Mouse (Mus musculus) neural tube, embryonic 12.5 days (tissue): ENCODE measurements around the gene Rsph1. TPM values are rescaled to one million over a fixed set of nuclear protein-coding genes. Genes with fewer than 3 reads are reported as not detected.
A peak's percentile ranks its signal among the peaks of the same experiment; 100 is the strongest.

Experiments used
- ATAC-seq: fragments of 200-750 bp; cut with Nextera tagmentation; 2 replicates; pipeline ENCODE4 v1.8.0; 2017; ENCODE audit warnings: low read depth, mild to moderate bottlenecking, moderate TSS enrichment, moderate library complexity; ENCODE audit not compliant: low FRiP score
- H3K27ac ChIP-seq: fragments of 300-500 bp; sonication (generic); 2 replicates; pipeline ENCODE4 v1.5.1; 2016
- H3K27me3 ChIP-seq: fragments of 300-500 bp; sonication (generic); replicated peaks from 2 replicates; pipeline ENCODE4 v1.6.1; 2016; ENCODE audit warnings: mild to moderate bottlenecking
- H3K36me3 ChIP-seq: fragments of 300-500 bp; sonication (generic); 2 replicates; pipeline ENCODE4 v1.6.1; 2016; ENCODE audit warnings: mild to moderate bottlenecking
- H3K4me1 ChIP-seq: fragments of 300-500 bp; sonication (generic); 2 replicates; pipeline ENCODE4 v1.6.1; 2016
- H3K4me2 ChIP-seq: fragments of 300-500 bp; sonication (generic); replicated peaks from 2 replicates; pipeline ENCODE4 v1.6.1; 2016; ENCODE audit warnings: mild to moderate bottlenecking
- H3K4me3 ChIP-seq: fragments of 300-500 bp; sonication (generic); 2 replicates; pipeline ENCODE4 v1.5.1; 2016
- H3K9ac ChIP-seq: fragments of 300-500 bp; sonication (generic); 2 replicates; pipeline ENCODE4 v1.6.1; 2016; ENCODE audit warnings: mild to moderate bottlenecking
- H3K9me3 ChIP-seq: fragments of 300-500 bp; sonication (generic); 2 replicates; pipeline ENCODE4 v1.6.1; 2016; ENCODE audit warnings: mild to moderate bottlenecking
- WGBS: fragments of 180-500 bp; shearing (Covaris S2); methylation state at CpG from one replicate; pipeline ENCODE4 v1.1.7; 2016; 5-methylcytosine and 5-hydroxymethylcytosine counted together
- polyA plus RNA-seq: library from polyadenylated mRNA; unstranded; fragments of >200 nt; fragmentation: Nextera tagmentation; extraction: Ambion mirVana; gene quantifications from 2 replicates; pipeline ENCODE4 v1.2.1, GENCODE M21; 2016

Rsph1 gene
- polyA plus RNA-seq, 1 experiment from 2014 or later, result 1.9 TPM

GRCm38 (mm10) chr17:31259825-31260224 is 17.4 kb downstream of the Rsph1 start:
- Histone ChIP-seq H3K27ac (no peak overlapping the region), H3K4me3 (no peak overlapping the region), H3K9me3 (no peaks in the 10 kb centered on the region), H3K4me2 (no peak overlapping the region), H3K36me3 (no peaks in the 10 kb centered on the region), H3K9ac (no peak overlapping the region), H3K27me3 (no peaks in the 10 kb centered on the region), H3K4me1 (peaks cover 6% of the 10 kb centered on the region; the same call in 1 of the 2 replicates)
- no peak for ATAC-seq
- WGBS, result 74% methylated on average over 4 of the region's 4 CpGs

GRCm38 (mm10) chr17:31259145-31259544 is 18.0 kb downstream of the Rsph1 start:
- H3K4me2 ChIP-seq, result no peak overlapping the region
- no peak overlapping the region for H3K9ac ChIP-seq
- no peaks in the 10 kb centered on the region for H3K27me3 ChIP-seq
- no peaks in the 10 kb centered on the region for H3K9me3 ChIP-seq
- peaks cover 8% of the 10 kb centered on the region; the same call in 1 of the 2 replicates for H3K4me1 ChIP-seq
- no peaks in the 10 kb centered on the region for H3K36me3 ChIP-seq
- 78% methylated on average over 4 of the region's 4 CpGs for WGBS
- H3K4me3 ChIP-seq, result no peak overlapping the region
- ATAC-seq, result no peak
- no peak overlapping the region for H3K27ac ChIP-seq

- Histone ChIP-seq H3K27ac (no peak overlapping the region), H3K4me3 (no peak overlapping the region), H3K9ac (no peak overlapping the region), H3K27me3 (no peaks in the 10 kb centered on the region), H3K4me1 (peaks cover 8% of the 10 kb centered on the region; the same call in 1 of the 2 replicates), H3K9me3 (no peaks in the 10 kb centered on the region), H3K36me3 (no peaks in the 10 kb centered on the region), H3K4me2 (no peak overlapping the region)
- no peak for ATAC-seq
- WGBS, result 91% methylated on average over 9 of the region's 9 CpGs
Observed at GRCm38 (mm10) chr17:31258310-31258865, 18.8 kb downstream of the Rsph1 start.

- 89% methylated on average over 12 of the region's 12 CpGs for WGBS
- Histone ChIP-seq H3K4me1 (peaks cover 8% of the 10 kb centered on the region; the same call in 1 of the 2 replicates), H3K36me3 (no peaks in the 10 kb centered on the region), H3K9ac (no peak overlapping the region), H3K4me3 (no peak overlapping the region), H3K27ac (no peak overlapping the region), H3K4me2 (no peak overlapping the region), H3K9me3 (no peaks in the 10 kb centered on the region), H3K27me3 (no peaks in the 10 kb centered on the region)
- ATAC-seq, result no peak
Observed at GRCm38 (mm10) chr17:31257898-31258297, 19.3 kb downstream of the Rsph1 start.

GRCm38 (mm10) chr17:31257149-31257548 is 20.0 kb downstream of the Rsph1 start:
- ATAC-seq, result no peak
- no peak overlapping the region for H3K27ac ChIP-seq
- 87% methylated on average over 1 of the region's 1 CpGs for WGBS

GRCm38 (mm10) chr17:31254463-31254931 is 22.7 kb downstream of the Rsph1 start:
- Histone ChIP-seq H3K9ac (no peak overlapping the region), H3K9me3 (no peaks in the 10 kb centered on the region), H3K4me2 (peak overlapping the region; percentile 21; the same call in 1 of the 2 replicates), H3K27ac (no peak overlapping the region), H3K4me3 (no peak overlapping the region), H3K36me3 (no peaks in the 10 kb centered on the region), H3K27me3 (no peaks in the 10 kb centered on the region), H3K4me1 (peaks cover 8% of the 10 kb centered on the region; the same call in 1 of the 2 replicates)
- ATAC-seq, result peak; percentile 83
- 11% methylated on average over 9 of the region's 9 CpGs for WGBS

More at GRCm38 (mm10) chr17:31257149-31257548, 20.0 kb downstream of the Rsph1 start:
- H3K36me3 ChIP-seq, result no peaks in the 10 kb centered on the region
- H3K27me3 ChIP-seq, result no peaks in the 10 kb centered on the region
- H3K9ac ChIP-seq, result no peak overlapping the region
- no peaks in the 10 kb centered on the region for H3K9me3 ChIP-seq
- H3K4me2 ChIP-seq, result no peak overlapping the region
- no peak overlapping the region for H3K4me3 ChIP-seq
- peaks cover 8% of the 10 kb centered on the region; the same call in 1 of the 2 replicates for H3K4me1 ChIP-seq

- no peak overlapping the region for H3K27ac ChIP-seq
- 68% methylated on average over 5 of the region's 5 CpGs for WGBS
- no peak overlapping the region for H3K9ac ChIP-seq
- H3K27me3 ChIP-seq, result no peaks in the 10 kb centered on the region
- peaks cover 3% of the 10 kb centered on the region; the same call in 1 of the 2 replicates for H3K4me1 ChIP-seq
- H3K9me3 ChIP-seq, result no peaks in the 10 kb centered on the region
- no peak for ATAC-seq
- no peak overlapping the region for H3K4me3 ChIP-seq
- no peaks in the 10 kb centered on the region for H3K36me3 ChIP-seq
- H3K4me2 ChIP-seq, result no peak overlapping the region
Observed at GRCm38 (mm10) chr17:31253951-31254350, 23.2 kb downstream of the Rsph1 start.

- 45% methylated on average over 5 of the region's 5 CpGs for WGBS
- ATAC-seq, result no peak
- H3K9me3 ChIP-seq, result no peaks in the 10 kb centered on the region
Observed at GRCm38 (mm10) chr17:31247144-31247543, 30.0 kb downstream of the Rsph1 start.

GRCm38 (mm10) chr17:31245321-31245720 is 31.9 kb downstream of the Rsph1 start:
- Histone ChIP-seq H3K9me3 (no peaks in the 10 kb centered on the region), H3K9ac (no peak overlapping the region), H3K4me2 (no peak overlapping the region), H3K27me3 (no peaks in the 10 kb centered on the region), H3K27ac (no peak overlapping the region), H3K4me1 (no peaks in the 10 kb centered on the region), H3K36me3 (no peaks in the 10 kb centered on the region), H3K4me3 (no peak overlapping the region)
- ATAC-seq, result no peak
- WGBS, result 83% methylated on average over 5 of the region's 5 CpGs

More at GRCm38 (mm10) chr17:31247144-31247543, 30.0 kb downstream of the Rsph1 start:
- Histone ChIP-seq H3K36me3 (no peaks in the 10 kb centered on the region), H3K4me2 (no peak overlapping the region), H3K9ac (no peak overlapping the region), H3K27ac (no peak overlapping the region), H3K4me3 (no peak overlapping the region), H3K27me3 (no peaks in the 10 kb centered on the region), H3K4me1 (no peaks in the 10 kb centered on the region)

- Histone ChIP-seq H3K4me3 (no peak overlapping the region), H3K27ac (no peak overlapping the region), H3K4me1 (no peaks in the 10 kb centered on the region), H3K27me3 (no peaks in the 10 kb centered on the region), H3K9me3 (no peaks in the 10 kb centered on the region), H3K9ac (no peak overlapping the region), H3K36me3 (no peaks in the 10 kb centered on the region), H3K4me2 (no peak overlapping the region)
- 0% methylated on average over 1 of the region's 1 CpGs for WGBS
- no peak for ATAC-seq
Observed at GRCm38 (mm10) chr17:31242764-31243163, 34.4 kb downstream of the Rsph1 start.

- Histone ChIP-seq H3K27me3 (no peaks in the 10 kb centered on the region), H3K4me3 (no peak overlapping the region), H3K4me1 (no peaks in the 10 kb centered on the region), H3K4me2 (no peak overlapping the region), H3K36me3 (no peaks in the 10 kb centered on the region), H3K9ac (no peak overlapping the region), H3K9me3 (no peaks in the 10 kb centered on the region), H3K27ac (no peak overlapping the region)
- no peak for ATAC-seq
- 87% methylated on average over 8 of the region's 8 CpGs for WGBS
Observed at GRCm38 (mm10) chr17:31241156-31241555, 36.0 kb downstream of the Rsph1 start.

- Histone ChIP-seq H3K27me3 (no peaks in the 10 kb centered on the region), H3K4me2 (no peak overlapping the region), H3K36me3 (no peaks in the 10 kb centered on the region), H3K9me3 (no peaks in the 10 kb centered on the region), H3K9ac (no peak overlapping the region), H3K27ac (no peak overlapping the region), H3K4me3 (no peak overlapping the region), H3K4me1 (no peaks in the 10 kb centered on the region)
- WGBS, result 89% methylated on average over 7 of the region's 7 CpGs
- no peak for ATAC-seq
Observed at GRCm38 (mm10) chr17:31238234-31239020, 38.8 kb downstream of the Rsph1 start.
